Mouse (Mus musculus): ENCODE measurements around the gene Ptprn2. TPM values are rescaled to one million over a fixed set of nuclear protein-coding genes. Genes with fewer than 3 reads are reported as not detected.

Gene Ptprn2
- polyA plus RNA-seq, 1 experiment from 2014 or later = 0.08 TPM

GRCm38 (mm10) chr12:116770911-116771310 lies 285.4 kb downstream of the Ptprn2 start:
- Histone ChIP-seq H3K27me3 (no peaks in the 10 kb centered on the region), H3K36me3 (no peaks in the 10 kb centered on the region), H3K9ac (no peak overlapping the region), H3K4me3 (no peak overlapping the region), H3K27ac (no peak overlapping the region), H3K9me3 (no peaks in the 10 kb centered on the region), H3K4me2 (no peak overlapping the region), H3K4me1 (no peaks in the 10 kb centered on the region)
- 70% methylated on average over 6 of the region's 6 CpGs for WGBS
- ATAC-seq (ENCODE audit: insufficient number of reproducible peaks, insufficient read depth, low FRiP score, low TSS enrichment, low read depth) = no peak

GRCm38 (mm10) chr12:116771493-116771892 lies 286.0 kb downstream of the Ptprn2 start:
- Histone ChIP-seq H3K4me1 (no peaks in the 10 kb centered on the region), H3K9ac (no peak overlapping the region), H3K36me3 (no peaks in the 10 kb centered on the region), H3K27ac (no peak overlapping the region), H3K4me2 (no peak overlapping the region), H3K9me3 (no peaks in the 10 kb centered on the region), H3K4me3 (no peak overlapping the region), H3K27me3 (no peaks in the 10 kb centered on the region)
- 70% methylated on average over 4 of the region's 4 CpGs for whole genome bisulfite sequencing
- no peak for ATAC-seq (ENCODE audit: insufficient number of reproducible peaks, insufficient read depth, low FRiP score, low TSS enrichment, low read depth)

GRCm38 (mm10) chr12:116772081-116772566 lies 286.6 kb downstream of the Ptprn2 start:
- H3K4me3 ChIP-seq = no peak overlapping the region
- no peak overlapping the region for H3K9ac ChIP-seq
- H3K9me3 ChIP-seq = no peaks in the 10 kb centered on the region
- H3K4me2 ChIP-seq = no peak overlapping the region
- no peaks in the 10 kb centered on the region for H3K27me3 ChIP-seq
- no peak for ATAC-seq (ENCODE audit: insufficient number of reproducible peaks, insufficient read depth, low FRiP score, low TSS enrichment, low read depth)
- H3K4me1 ChIP-seq = no peaks in the 10 kb centered on the region
- whole genome bisulfite sequencing = 46% methylated on average over 7 of the region's 7 CpGs
- no peaks in the 10 kb centered on the region for H3K36me3 ChIP-seq
- H3K27ac ChIP-seq = no peak overlapping the region

GRCm38 (mm10) chr12:116773344-116773743 lies 287.8 kb downstream of the Ptprn2 start:
- no peak for ATAC-seq (ENCODE audit: insufficient number of reproducible peaks, insufficient read depth, low FRiP score, low TSS enrichment, low read depth)
- Histone ChIP-seq H3K36me3 (no peaks in the 10 kb centered on the region), H3K4me1 (no peaks in the 10 kb centered on the region)

GRCm38 (mm10) chr12:116776447-116776846 lies 290.9 kb downstream of the Ptprn2 start:
- no peak overlapping the region for H3K4me2 ChIP-seq
- H3K9ac ChIP-seq = no peak overlapping the region
- H3K4me3 ChIP-seq = no peak overlapping the region
- ATAC-seq (ENCODE audit: insufficient number of reproducible peaks, insufficient read depth, low FRiP score, low TSS enrichment, low read depth) = no peak
- no peaks in the 10 kb centered on the region for H3K4me1 ChIP-seq
- H3K27ac ChIP-seq = no peak overlapping the region
- no peaks in the 10 kb centered on the region for H3K36me3 ChIP-seq
- H3K27me3 ChIP-seq = no peaks in the 10 kb centered on the region
- WGBS = 92% methylated on average over 8 of the region's 8 CpGs
- no peaks in the 10 kb centered on the region for H3K9me3 ChIP-seq

More at GRCm38 (mm10) chr12:116773344-116773743, 287.8 kb downstream of the Ptprn2 start:
- Histone ChIP-seq H3K27me3 (no peaks in the 10 kb centered on the region), H3K9ac (no peak overlapping the region), H3K4me3 (no peak overlapping the region), H3K4me2 (no peak overlapping the region), H3K27ac (no peak overlapping the region), H3K9me3 (no peaks in the 10 kb centered on the region)
- WGBS = 85% methylated on average over 3 of the region's 3 CpGs

GRCm38 (mm10) chr12:116778095-116779090 lies 292.9 kb downstream of the Ptprn2 start:
- Histone ChIP-seq H3K4me2 (no peak overlapping the region), H3K9ac (no peak overlapping the region), H3K4me1 (no peaks in the 10 kb centered on the region), H3K27me3 (no peaks in the 10 kb centered on the region), H3K27ac (no peak overlapping the region), H3K36me3 (no peaks in the 10 kb centered on the region), H3K4me3 (no peak overlapping the region), H3K9me3 (no peaks in the 10 kb centered on the region)
- WGBS = 46% methylated on average over 4 of the region's 4 CpGs
- no peak for ATAC-seq (ENCODE audit: insufficient number of reproducible peaks, insufficient read depth, low FRiP score, low TSS enrichment, low read depth)

- H3K4me2 ChIP-seq = no peak overlapping the region
Observed at GRCm38 (mm10) chr12:116780419-116780818, 294.9 kb downstream of the Ptprn2 start.

GRCm38 (mm10) chr12:116785731-116786130 lies 300.2 kb downstream of the Ptprn2 start:
- no peak for ATAC-seq (ENCODE audit: insufficient number of reproducible peaks, insufficient read depth, low FRiP score, low TSS enrichment, low read depth)
- 86% methylated on average over 3 of the region's 3 CpGs for WGBS
- H3K27me3 ChIP-seq = no peaks in the 10 kb centered on the region

More at GRCm38 (mm10) chr12:116780419-116780818, 294.9 kb downstream of the Ptprn2 start:
- H3K36me3 ChIP-seq = no peaks in the 10 kb centered on the region
- H3K9ac ChIP-seq = no peak overlapping the region
- no peak for ATAC-seq (ENCODE audit: insufficient number of reproducible peaks, insufficient read depth, low FRiP score, low TSS enrichment, low read depth)
- no peaks in the 10 kb centered on the region for H3K4me1 ChIP-seq
- H3K9me3 ChIP-seq = no peaks in the 10 kb centered on the region
- H3K4me3 ChIP-seq = no peak overlapping the region
- WGBS = 91% methylated on average over 1 of the region's 1 CpGs
- no peak overlapping the region for H3K27ac ChIP-seq
- no peaks in the 10 kb centered on the region for H3K27me3 ChIP-seq

GRCm38 (mm10) chr12:116788346-116788745 lies 302.8 kb downstream of the Ptprn2 start:
- no peak overlapping the region for H3K4me3 ChIP-seq
- no peak overlapping the region for H3K4me2 ChIP-seq
- ATAC-seq (ENCODE audit: insufficient number of reproducible peaks, insufficient read depth, low FRiP score, low TSS enrichment, low read depth) = no peak
- no peaks in the 10 kb centered on the region for H3K9me3 ChIP-seq
- 81% methylated on average over 3 of the region's 3 CpGs for WGBS
- H3K36me3 ChIP-seq = no peaks in the 10 kb centered on the region
- no peaks in the 10 kb centered on the region for H3K4me1 ChIP-seq
- H3K9ac ChIP-seq = no peak overlapping the region
- no peak overlapping the region for H3K27ac ChIP-seq
- no peaks in the 10 kb centered on the region for H3K27me3 ChIP-seq

More at GRCm38 (mm10) chr12:116785731-116786130, 300.2 kb downstream of the Ptprn2 start:
- H3K36me3 ChIP-seq = no peaks in the 10 kb centered on the region
- no peaks in the 10 kb centered on the region for H3K4me1 ChIP-seq
- H3K9ac ChIP-seq = no peak overlapping the region
- H3K9me3 ChIP-seq = no peaks in the 10 kb centered on the region
- H3K4me2 ChIP-seq = no peak overlapping the region
- H3K4me3 ChIP-seq = no peak overlapping the region
- no peak overlapping the region for H3K27ac ChIP-seq

GRCm38 (mm10) chr12:116803331-116803730 lies 317.8 kb downstream of the Ptprn2 start:
- 86% methylated on average over 5 of the region's 5 CpGs for WGBS
- ATAC-seq (ENCODE audit: insufficient number of reproducible peaks, insufficient read depth, low FRiP score, low TSS enrichment, low read depth) = no peak

GRCm38 (mm10) chr12:116804712-116805111 lies 319.2 kb downstream of the Ptprn2 start:
- H3K4me1 ChIP-seq = no peaks in the 10 kb centered on the region
- H3K36me3 ChIP-seq = no peaks in the 10 kb centered on the region
- WGBS = 56% methylated on average over 2 of the region's 2 CpGs
- H3K27me3 ChIP-seq = no peaks in the 10 kb centered on the region
- H3K4me3 ChIP-seq = no peak overlapping the region
- H3K4me2 ChIP-seq = no peak overlapping the region
- H3K27ac ChIP-seq = no peak overlapping the region
- H3K9ac ChIP-seq = no peak overlapping the region
- no peaks in the 10 kb centered on the region for H3K9me3 ChIP-seq
- ATAC-seq (ENCODE audit: insufficient number of reproducible peaks, insufficient read depth, low FRiP score, low TSS enrichment, low read depth) = no peak

More at GRCm38 (mm10) chr12:116803331-116803730, 317.8 kb downstream of the Ptprn2 start:
- Histone ChIP-seq H3K27me3 (no peaks in the 10 kb centered on the region), H3K4me3 (no peak overlapping the region), H3K9ac (no peak overlapping the region), H3K27ac (no peak overlapping the region), H3K9me3 (no peaks in the 10 kb centered on the region), H3K36me3 (no peaks in the 10 kb centered on the region), H3K4me1 (no peaks in the 10 kb centered on the region), H3K4me2 (no peak overlapping the region)

Data from embryonic facial prominence, embryonic 13.5 days (tissue).